8 mouse cellular contexts compared by ENCODE assay signal in the genomic region with DNA sequence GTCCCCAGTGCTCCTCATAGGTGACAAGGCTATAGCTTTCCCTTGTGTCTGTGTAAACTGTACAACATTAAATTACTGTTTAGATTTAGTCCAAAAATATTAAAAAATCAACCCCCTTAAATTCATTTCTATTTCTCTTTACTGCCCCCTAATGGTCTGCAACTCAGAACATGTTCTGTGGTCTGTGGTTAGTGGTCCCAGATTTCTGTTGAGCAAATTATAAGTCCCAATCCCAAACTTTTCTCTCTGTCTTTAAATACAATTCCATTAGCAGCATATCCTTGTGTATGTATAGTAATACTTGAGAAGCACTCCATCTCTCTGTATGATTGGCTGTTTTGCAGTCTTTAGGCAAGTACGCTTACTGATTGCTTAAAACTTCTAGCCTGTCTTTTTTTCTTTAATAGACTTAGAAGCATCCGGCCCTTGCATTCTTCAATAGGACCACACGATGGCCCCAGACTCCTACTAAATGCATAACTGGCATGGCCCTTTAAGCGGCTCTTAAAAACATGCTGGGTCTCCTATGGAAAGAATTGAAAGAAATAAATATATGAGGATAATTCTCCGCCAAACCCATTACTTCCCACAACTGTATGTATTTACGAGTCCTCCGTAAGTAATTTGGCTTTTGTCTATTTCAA. TPM values are rescaled to one million over a fixed set of nuclear protein-coding genes. Genes with fewer than 3 reads are reported as not detected.
DNase-seq lines count a peak whose midpoint lies in the region; ATAC-seq and TF ChIP-seq lines count a peak whose summit lies in the region.

No protein-coding gene starts in this region.

- H3K27ac ChIP-seq in intestine, embryonic 15.5 days = no peak overlapping the region
- H3K27ac ChIP-seq in liver, adult 2 months (replicated peaks; ENCODE audit: insufficient read depth, low read depth, low read length) = no peak overlapping the region

- no peaks in the 10 kb centered on the region for H3K9me3 ChIP-seq in G1E (replicated peaks)
- H3K9me3 ChIP-seq in intestine, embryonic 15.5 days = no peaks in the 10 kb centered on the region

- TF ChIP-seq CTCF in G1E (IDR thresholded peaks at IDR 0.05; ENCODE audit: low read depth, low read length) = no peak
- 0 out of 2 replicates have a peak, but pooled peaks have one; percentile 15 for TF ChIP-seq CTCF in liver, adult 2 months (IDR thresholded peaks at IDR 0.05; ENCODE audit: low read depth, low read length)

- peak; percentile 45 to 60 for DNase-seq in left cerebral cortex, adult 18-20 months (ENCODE audit: low spot score in 2 of 2)
- no peak for DNase-seq in left cerebral cortex, adult 8-10 months (ENCODE audit: low spot score in 2 of 2)
- DNase-seq in G1E (ENCODE audit: low spot score) = no peak
- DNase-seq in embryo, embryonic 10.5 days (ENCODE audit: low spot score) = peak; percentile 81
- DNase-seq in liver, adult 2 months (ENCODE audit: extremely low read depth, low read depth, low spot score) = no peak
- DNase-seq in retina, embryonic 14.5 days (ENCODE audit: low spot score) = peak; percentile 75
- DNase-seq in yolk sac, embryonic 10.5 days (ENCODE audit: low spot score) = no peak

- H3K9ac ChIP-seq in intestine, embryonic 15.5 days = no peak overlapping the region
- H3K9ac ChIP-seq in liver, adult 2 months (ENCODE audit: low read depth, low read length) = no peak overlapping the region

- ATAC-seq in G1E (ENCODE audit: extremely low read depth, insufficient number of reproducible peaks, low FRiP score, poor library complexity, severe bottlenecking) = peak; percentile 28; the same call in 1 of the 2 replicates
- ATAC-seq in intestine, embryonic 15.5 days = peak; percentile 56; the same call in 1 of the 2 replicates

- 49% methylated on average over 7 of the region's 7 CpGs for WGBS in intestine, embryonic 15.5 days
- WGBS in liver, adult 2 months = 46% methylated on average over 7 of the region's 7 CpGs

- no peaks in the 10 kb centered on the region for H3K79me2 ChIP-seq in liver, adult 2 months (ENCODE audit: control insufficient read depth, insufficient read depth, low read length)

- H3K4me2 ChIP-seq in intestine, embryonic 15.5 days (replicated peaks) = no peak overlapping the region

- peaks cover 3% of the 10 kb centered on the region; the same call in 1 of the 2 replicates for H3K4me1 ChIP-seq in G1E (ENCODE audit: insufficient read depth, low read depth, low read length)
- H3K4me1 ChIP-seq in intestine, embryonic 15.5 days (replicated peaks) = no peaks in the 10 kb centered on the region
- H3K4me1 ChIP-seq in liver, adult 2 months (ENCODE audit: control insufficient read depth, insufficient read depth, low read length) = no peaks in the 10 kb centered on the region

- H3K4me3 ChIP-seq in G1E (ENCODE audit: low read depth, low read length) = no peak overlapping the region
- no peak overlapping the region for H3K4me3 ChIP-seq in intestine, embryonic 15.5 days (replicated peaks)
- H3K4me3 ChIP-seq in liver, adult 2 months (ENCODE audit: insufficient read depth, low read depth, low read length) = no peak overlapping the region

- H3K36me3 ChIP-seq in G1E (replicated peaks) = no peaks in the 10 kb centered on the region
- H3K36me3 ChIP-seq in intestine, embryonic 15.5 days = no peaks in the 10 kb centered on the region
- H3K36me3 ChIP-seq in liver, adult 2 months (ENCODE audit: control insufficient read depth, insufficient read depth, low read length) = no peaks in the 10 kb centered on the region

- peaks cover 33% of the 10 kb centered on the region for H3K27me3 ChIP-seq in G1E (ENCODE audit: insufficient read depth, low read length)
- H3K27me3 ChIP-seq in intestine, embryonic 15.5 days (replicated peaks) = no peaks in the 10 kb centered on the region
- no peaks in the 10 kb centered on the region for H3K27me3 ChIP-seq in liver, adult 2 months (ENCODE audit: control insufficient read depth, insufficient read depth, low read length)

- no peak for TF ChIP-seq POLR2A in liver, adult 2 months (IDR thresholded peaks at IDR 0.05; ENCODE audit: extremely low read depth, insufficient read depth, low read length)

RNA-seq across cellular contexts. Expression of a gene that starts 40.3 kb away (rescaled TPM):
- total RNA-seq in left cerebral cortex, adult 18-20 months (2021) = 100 to 1,000 TPM; 318 to 320 TPM
- 100 to 1,000 TPM; 296 to 305 (median 299) TPM for total RNA-seq in left cerebral cortex, adult 8-10 months (2022)
- total RNA-seq in G1E (2014; fragmentation: Nextera tagmentation) = 138 and 139 TPM in 2 replicates
- total RNA-seq in G1E (2017) = 264 and 287 TPM in 2 replicates
- polyA plus RNA-seq in G1E (2012) = 54.1 and 96.4 TPM in 2 replicates
- polyA plus RNA-seq in intestine, embryonic 15.5 days (2015; fragmentation: Nextera tagmentation; extraction: Ambion mirVana) = 98.5 and 102 TPM in 2 replicates
- total RNA-seq in liver, adult 2 months (2014; rRNA removed) = 1.8 and 3.2 TPM in 2 replicates
- 2.5 and 2.8 TPM in 2 replicates for polyA plus RNA-seq in liver, adult 2 months (2012; rRNA removed)

Comparison
In these comparisons a context has a peak if more than half of its experiments do, and no peak if none do; other contexts are left out.
1. DNase-seq: peak in left cerebral cortex, adult 18-20 months (2 of 2), embryo, embryonic 10.5 days (single experiment) and retina, embryonic 14.5 days (single experiment); none in left cerebral cortex, adult 8-10 months (0 of 2), G1E (single experiment), liver, adult 2 months (single experiment) and yolk sac, embryonic 10.5 days (single experiment).
2. RNA of a gene that starts 40.3 kb away (total RNA-seq): 318 to 320 TPM in left cerebral cortex, adult 18-20 months, 296 to 305 TPM in left cerebral cortex, adult 8-10 months and 138 to 287 TPM in G1E; 1.8 to 3.2 TPM in liver, adult 2 months; every median in the first group is over 10 times any median in the second.